Mouse (Mus musculus) ES-Bruce4 (cell line): ENCODE data around the gene Wdr75.

Source experiments
- CTCF ChIP-seq: IDR thresholded peaks from one replicate; pipeline ENCODE4 v1.8.1; 2011; ENCODE audit warnings: low read depth, low read length
- EP300 ChIP-seq: IDR thresholded peaks from 2 replicates; pipeline ENCODE4 v1.6.1; 2011; ENCODE audit warnings: low read depth, low read length; ENCODE audit not compliant: insufficient read depth
- POLR2A ChIP-seq: IDR thresholded peaks from one replicate; pipeline ENCODE4 v1.8.1; 2011; ENCODE audit warnings: low read length; ENCODE audit not compliant: insufficient read depth

- TF ChIP-seq CTCF (no peak), POLR2A (no peak), EP300 (no peak)
Measured at GRCm38 (mm10) chr1:45866288-45867018, 71.5 kb downstream of the Wdr75 start.
